Comparison of ENCODE assay signal across 8 mouse cellular contexts in the genomic region with DNA sequence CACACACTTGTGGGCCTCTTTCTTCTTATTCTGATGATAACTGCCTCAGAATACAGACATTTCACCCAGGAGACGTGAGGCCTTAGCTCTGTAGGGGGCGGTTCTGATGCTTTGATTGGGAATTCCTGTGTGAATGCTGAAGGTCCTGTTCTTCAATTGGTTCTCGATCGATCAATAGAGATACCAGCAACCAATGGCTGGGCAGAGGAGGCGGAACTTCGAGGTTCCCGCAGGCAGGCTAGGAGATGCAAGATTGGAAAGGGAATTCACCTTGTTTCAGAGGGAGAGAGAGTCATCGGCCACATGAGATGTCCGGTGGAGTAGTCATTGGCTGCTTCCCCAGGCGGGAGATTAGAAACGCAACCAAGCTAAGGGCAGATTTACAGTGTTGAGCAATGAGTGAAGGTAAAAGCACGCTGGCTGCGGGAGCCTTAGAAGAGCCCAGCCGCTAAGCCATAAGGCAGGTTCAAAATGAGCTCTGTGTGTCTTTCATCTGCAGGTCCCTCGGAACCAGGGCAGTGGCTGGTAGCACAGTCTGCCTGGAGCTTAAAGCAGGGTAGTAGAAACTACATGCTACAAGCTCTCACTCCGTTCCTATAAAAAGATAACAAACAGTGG.
DNase-seq lines count a peak whose midpoint lies in the region; ATAC-seq and TF ChIP-seq lines count a peak whose summit lies in the region.

No protein-coding gene starts in this region.

- intact Hi-C loops in gastrocnemius, adult 2 months (cut with DNase I): no loop called here

- WGBS in kidney, postnatal 0 days: 22% methylated on average over 16 of the region's 16 CpGs
- WGBS in hindbrain, embryonic 10.5 days: 16% methylated on average over 16 of the region's 16 CpGs

- peak; percentile 76 for DNase-seq in kidney, postnatal 0 days (ENCODE audit: low spot score)
- no peak for DNase-seq in kidney, adult 8-10 months
- peak; percentile 38 to 59 for DNase-seq in cerebellum, postnatal 25 days
- DNase-seq in hindbrain, embryonic 10.5 days (ENCODE audit: low spot score): peak; percentile 83
- peak; percentile 40 for DNase-seq in liver
- DNase-seq in right cerebral cortex, postnatal 10 days (ENCODE audit: low spot score in 2 of 2): peak; percentile 77 to 89
- no peak for DNase-seq in gastrocnemius, adult 2 months

- H3K4me3 ChIP-seq in kidney, postnatal 0 days (replicated peaks; ENCODE audit: low read depth, low read length): peak overlapping the region; percentile 18; the same call in 1 of the 2 replicates
- peak overlapping the region; percentile 49 for H3K4me3 ChIP-seq in hindbrain, embryonic 10.5 days
- H3K4me3 ChIP-seq in gastrocnemius, adult 2 months: no peak overlapping the region

- H3K27ac ChIP-seq in kidney, postnatal 0 days: no peak overlapping the region
- H3K27ac ChIP-seq in hindbrain, embryonic 10.5 days: peak overlapping the region; percentile 82
- no peak overlapping the region for H3K27ac ChIP-seq in gastrocnemius, adult 2 months

- H3K4me1 ChIP-seq in kidney, postnatal 0 days (replicated peaks; ENCODE audit: insufficient read depth, low read length): no peaks in the 10 kb centered on the region
- peaks cover 13% of the 10 kb centered on the region; the same call in 1 of the 2 replicates for H3K4me1 ChIP-seq in hindbrain, embryonic 10.5 days (replicated peaks)

- ATAC-seq in kidney, postnatal 0 days (replicated peaks; ENCODE audit: low FRiP score, low read depth): peak; percentile 78
- no peak for ATAC-seq in erythroblast, adult 5-6 weeks (replicated peaks; ENCODE audit: low FRiP score, poor library complexity, severe bottlenecking)

- H3K36me3 ChIP-seq in kidney, postnatal 0 days (ENCODE audit: insufficient read depth, low read length): no peaks in the 10 kb centered on the region
- H3K36me3 ChIP-seq in hindbrain, embryonic 10.5 days: no peaks in the 10 kb centered on the region

- H3K4me2 ChIP-seq in kidney, postnatal 0 days (ENCODE audit: low read length): peak overlapping the region; percentile 47

- H3K9ac ChIP-seq in kidney, postnatal 0 days (ENCODE audit: low read depth, low read length): no peak overlapping the region

- no peaks in the 10 kb centered on the region for H3K9me3 ChIP-seq in kidney, postnatal 0 days (replicated peaks; ENCODE audit: low read length)
- no peaks in the 10 kb centered on the region for H3K9me3 ChIP-seq in hindbrain, embryonic 10.5 days

- no peaks in the 10 kb centered on the region for H3K27me3 ChIP-seq in kidney, postnatal 0 days (ENCODE audit: insufficient read depth, low read length)
- H3K27me3 ChIP-seq in hindbrain, embryonic 10.5 days (ENCODE audit: insufficient read depth, poor library complexity, severe bottlenecking): no peaks in the 10 kb centered on the region

- TF ChIP-seq CTCF in kidney, postnatal 0 days (IDR thresholded peaks at IDR 0.05; ENCODE audit: low read depth): no peak
- no peak for TF ChIP-seq CTCF in gastrocnemius, adult 2 months (IDR thresholded peaks at IDR 0.05)

Comparison
In these comparisons a context has a peak if more than half of its experiments do, and no peak if none do; other contexts are left out.
1. DNase-seq: peak in kidney, postnatal 0 days (single experiment), cerebellum, postnatal 25 days (2 of 2), hindbrain, embryonic 10.5 days (single experiment), liver (single experiment) and right cerebral cortex, postnatal 10 days (2 of 2); none in kidney, adult 8-10 months (0 of 2) and gastrocnemius, adult 2 months (single experiment).